Mouse (Mus musculus) CH12.LX (cell line): Measurements from ENCODE around the gene Vmn2r89. TPM values are rescaled to one million over a fixed set of nuclear protein-coding genes. Genes with fewer than 3 reads are reported as not detected.
"Not testable (repeated sequence)": the region's sequence is repeated elsewhere in the genome, so short reads cannot be mapped to it uniquely, and the experiment has no call there.

Experiments used
- DNase-seq: peaks from one replicate; pipeline ENCODE4 v3.0.0-alpha.2; 2013; ENCODE audit errors: extremely low read depth
- H3K27ac ChIP-seq: 2 replicates; pipeline ENCODE4 v1.5.1; 2012; ENCODE audit warnings: low read depth, mild to moderate bottlenecking, control low read depth, moderate library complexity; ENCODE audit not compliant: insufficient read depth
- H3K27me3 ChIP-seq: replicated peaks from 2 replicates; pipeline ENCODE3; 2012; ENCODE audit warnings: inconsistent platforms
- H3K36me3 ChIP-seq, 2 experiments: replicated peaks in 1 of 2; 2 replicates each; pipeline versions ENCODE3 to v1.6.1; 2012; ENCODE audit warnings: inconsistent platforms in 1 of 2, low read length in 1 of 2, mild to moderate bottlenecking in 1 of 2, mixed read lengths in 1 of 2, moderate library complexity in 1 of 2; ENCODE audit not compliant: control insufficient read depth in 1 of 2, insufficient read depth in 1 of 2
- H3K4me1 ChIP-seq, 2 experiments: 2 replicates each; pipeline ENCODE4 v1.6.1; 2012; ENCODE audit warnings: inconsistent platforms in 1 of 2, moderate library complexity in 1 of 2; ENCODE audit not compliant: insufficient read depth in 2 of 2, control insufficient read depth in 1 of 2
- H3K4me2 ChIP-seq: 2 replicates; pipeline ENCODE4 v1.6.1; 2012; ENCODE audit warnings: low read depth, mild to moderate bottlenecking, control low read depth; ENCODE audit not compliant: poor library complexity, insufficient read depth, severe bottlenecking
- H3K4me3 ChIP-seq, 3 experiments: fragments of 150-350 bp in 1 of 3; sonication (generic) in 1 of 3; replicated peaks in 1 of 3; 2 replicates each; pipeline versions ENCODE3 to v1.5.1; 2011 to 2012; ENCODE audit warnings: low read depth in 2 of 3, low read length in 2 of 3, mild to moderate bottlenecking in 2 of 3, moderate library complexity in 2 of 3, control low read depth in 1 of 3, improper control_type of control experiment in 1 of 3, inconsistent platforms in 1 of 3, mixed read lengths in 1 of 3; ENCODE audit not compliant: poor library complexity in 1 of 3
- H3K79me2 ChIP-seq: replicated peaks from 2 replicates; pipeline ENCODE4 v1.6.1; 2012; ENCODE audit warnings: mild to moderate bottlenecking, moderate library complexity; ENCODE audit not compliant: control insufficient read depth, poor library complexity, insufficient read depth, severe bottlenecking; ENCODE audit errors: extremely low read depth
- H3K9ac ChIP-seq: 2 replicates; pipeline ENCODE4 v1.6.1; 2012; ENCODE audit warnings: low read depth, mild to moderate bottlenecking, control low read depth, moderate library complexity; ENCODE audit not compliant: insufficient read depth
- H3K9me3 ChIP-seq: replicated peaks from 2 replicates; pipeline ENCODE3; 2012; ENCODE audit warnings: low read length, inconsistent platforms, mixed read lengths
- BHLHE40 ChIP-seq: IDR thresholded peaks from 2 replicates; pipeline ENCODE4 v1.6.1; 2011; ENCODE audit warnings: mild to moderate bottlenecking, low read depth, low read length, improper control_type of control experiment
- CTCF ChIP-seq, 2 experiments: IDR thresholded peaks in 1 of 2; conservative IDR thresholded peaks in 1 of 2; 2 replicates each; pipeline ENCODE4 v1.5.1; 2011 to 2012; ENCODE audit warnings: low read depth in 2 of 2, low read length in 2 of 2, improper control_type of control experiment in 1 of 2, inconsistent platforms in 1 of 2, mild to moderate bottlenecking in 1 of 2, moderate library complexity in 1 of 2
- EP300 ChIP-seq: IDR thresholded peaks from 2 replicates; pipeline ENCODE4 v1.6.1; 2011; ENCODE audit warnings: low read length, improper control_type of control experiment
- ETS1 ChIP-seq: conservative IDR thresholded peaks from 2 replicates; pipeline ENCODE4 v1.6.1; 2012; ENCODE audit warnings: low read depth, mild to moderate bottlenecking, inconsistent platforms, low read length, improper control_type of control experiment, moderate library complexity
- GABPA ChIP-seq: IDR thresholded peaks from 2 replicates; pipeline ENCODE4 v1.6.1; 2012; ENCODE audit warnings: low read depth, low read length, improper control_type of control experiment, inconsistent platforms; ENCODE audit not compliant: insufficient replicate concordance
- IRF4 ChIP-seq: IDR thresholded peaks from 2 replicates; pipeline ENCODE4 v1.6.1; 2014; ENCODE audit warnings: low read depth, mild to moderate bottlenecking, inconsistent platforms, low read length, improper control_type of control experiment
- JUN ChIP-seq: IDR thresholded peaks from 2 replicates; pipeline ENCODE4 v1.6.1; 2011; ENCODE audit warnings: low read depth, mild to moderate bottlenecking, low read length, improper control_type of control experiment, moderate library complexity; ENCODE audit not compliant: insufficient read depth
- JUND ChIP-seq: conservative IDR thresholded peaks from 2 replicates; pipeline ENCODE4 v1.6.1; 2011; ENCODE audit warnings: low read depth, low read length, improper control_type of control experiment
- MAX ChIP-seq: IDR thresholded peaks from 2 replicates; pipeline ENCODE4 v1.6.1; 2011; ENCODE audit warnings: low read length, improper control_type of control experiment
- MAZ ChIP-seq: IDR thresholded peaks from 2 replicates; pipeline ENCODE4 v1.6.1; 2012; ENCODE audit warnings: low read depth, mild to moderate bottlenecking, inconsistent platforms, low read length, improper control_type of control experiment, moderate library complexity
- MEF2A ChIP-seq: IDR thresholded peaks from 2 replicates; pipeline ENCODE4 v1.6.1; 2014; ENCODE audit warnings: low read depth, mild to moderate bottlenecking, inconsistent platforms, low read length, improper control_type of control experiment, borderline replicate concordance
- MXI1 ChIP-seq: IDR thresholded peaks from 2 replicates; pipeline ENCODE4 v1.6.1; 2011; ENCODE audit warnings: mild to moderate bottlenecking, low read depth, low read length, improper control_type of control experiment
- MYC ChIP-seq: IDR thresholded peaks from 2 replicates; pipeline ENCODE4 v1.6.1; 2011; ENCODE audit warnings: low read depth, mild to moderate bottlenecking, improper control_type of control experiment, low read length
- NELFE ChIP-seq: IDR thresholded peaks from 2 replicates; pipeline ENCODE4 v1.6.1; 2011; ENCODE audit warnings: low read depth, low read length, improper control_type of control experiment
- POLR2A ChIP-seq: IDR thresholded peaks from 2 replicates; pipeline ENCODE4 v1.6.1; 2011; ENCODE audit warnings: low read depth, mild to moderate bottlenecking, improper control_type of control experiment, low read length
- POLR2AphosphoS2 ChIP-seq: IDR thresholded peaks from 2 replicates; pipeline ENCODE4 v1.6.1; 2011; ENCODE audit warnings: low read depth, low read length, improper control_type of control experiment
- SIN3A ChIP-seq: IDR thresholded peaks from 2 replicates; pipeline ENCODE4 v1.6.1; 2012; ENCODE audit warnings: low read length, improper control_type of control experiment, inconsistent platforms
- SMC3 ChIP-seq: IDR thresholded peaks from 2 replicates; pipeline ENCODE4 v1.6.1; 2011; ENCODE audit warnings: low read depth, low read length, improper control_type of control experiment
- TBP ChIP-seq: conservative IDR thresholded peaks from 2 replicates; pipeline ENCODE4 v1.6.1; 2011; ENCODE audit warnings: low read depth, low read length, improper control_type of control experiment
- TCF12 ChIP-seq: IDR thresholded peaks from 2 replicates; pipeline ENCODE4 v1.6.1; 2014; ENCODE audit warnings: low read depth, mild to moderate bottlenecking, inconsistent platforms, low read length, improper control_type of control experiment
- ZKSCAN1 ChIP-seq: IDR thresholded peaks from 2 replicates; pipeline ENCODE4 v1.6.1; 2012; ENCODE audit warnings: low read depth, inconsistent platforms, low read length, improper control_type of control experiment, borderline replicate concordance
- ZNF384 ChIP-seq: IDR thresholded peaks from 2 replicates; pipeline ENCODE4 v1.6.1; 2012; ENCODE audit warnings: low read depth, low read length, improper control_type of control experiment, inconsistent platforms
- dilution Hi-C: fragments of 300-500 bp; cut with MboI; formaldehyde crosslinking; loops from 2 replicates; pipeline ENCODE4 v1.14.3; 2020; ENCODE audit warnings: low sequenced_read_pairs; ENCODE audit not compliant: extremely low pct_unique_long_range_greater_than_20kb, extremely low pct_ligation_motif_present
- in situ Hi-C: fragments of 300-500 bp; cut with MboI; formaldehyde crosslinking; loops from 3 replicates; pipeline ENCODE4 v1.14.3; 2019; ENCODE audit warnings: low sequenced_read_pairs, low pct_ligation_motif_present, low pct_unique_long_range_greater_than_20kb, mixed read lengths
- polyA plus RNA-seq: library from polyadenylated mRNA; unstranded; fragments of >175 nt; gene quantifications from 2 replicates; pipeline ENCODE4 v1.2.1, GENCODE M21; 2012; ENCODE audit warnings: low read depth; ENCODE audit not compliant: insufficient read length
- total RNA-seq, 2 experiments: library from RNA; depleted of rRNA; stranded (reverse); fragments of 300-350 nt in 1 of 2; fragments of >200 nt in 1 of 2; gene quantifications; 2 replicates each; pipeline ENCODE4 v1.2.3; 2012 to 2014

Vmn2r89 gene
- total and polyA plus RNA-seq, 3 experiments, result 0.08 to 0.09 TPM; not detected in 1

GRCm38 (mm10) chr14:51482051-51482715 lies 30.5 kb downstream of the Vmn2r89 start:
- peak overlapping the region; percentile 63 to 93 (median 90) for H3K4me3 ChIP-seq
- TF ChIP-seq TCF12, result 0 out of 2 replicates have a peak, but pooled peaks have one; percentile 3
- no peak for TF ChIP-seq MYC
- no peak for TF ChIP-seq POLR2A
- TF ChIP-seq ZKSCAN1, result no peak
- no peak for TF ChIP-seq BHLHE40
- peak overlapping the region; percentile 92 for H3K9ac ChIP-seq
- peak overlapping the region; percentile 61; the same call in 1 of the 2 replicates for H3K27ac ChIP-seq
- H3K79me2 ChIP-seq, result peaks cover 26% of the 10 kb centered on the region; the same call in 1 of the 2 replicates
- peak; percentile 37 for DNase-seq
- H3K4me1 ChIP-seq, result peaks cover 0 to 2% of the 10 kb centered on the region in 2 experiments; a peak in 2 of 4 replicates
- H3K27me3 ChIP-seq, result no peaks in the 10 kb centered on the region
- H3K36me3 ChIP-seq, result peaks cover 0 to 3% of the 10 kb centered on the region in 2 experiments
- in situ Hi-C loops, result no loop called here
- H3K4me2 ChIP-seq, result peak overlapping the region; percentile 60; the same call in 1 of the 2 replicates
- dilution Hi-C loops, result no loop called here
- no peaks in the 10 kb centered on the region for H3K9me3 ChIP-seq

GRCm38 (mm10) chr14:51482971-51483381 lies 31.3 kb downstream of the Vmn2r89 start:
- H3K9me3 ChIP-seq, H3K36me3 ChIP-seq, H3K4me2 ChIP-seq, H3K4me1 ChIP-seq, in situ Hi-C loops, dilution Hi-C loops, H3K27me3 ChIP-seq: not testable (repeated sequence)
- Histone ChIP-seq H3K27ac (peak overlapping the region; percentile 90), H3K79me2 (peaks cover 25% of the 10 kb centered on the region; the same call in 1 of the 2 replicates), H3K4me3 (peak overlapping the region; percentile 51 to 90 (median 63)), H3K9ac (peak overlapping the region; percentile 92)
- TF ChIP-seq GABPA, result peak; percentile 43; the same call in 1 of the 2 replicates
- TF ChIP-seq BHLHE40, result peak; percentile 65
- TF ChIP-seq EP300, result peak; percentile 71
- TF ChIP-seq MAX, result peak; percentile 72
- TF ChIP-seq MXI1, result peak; percentile 88; the same call in 1 of the 2 replicates
- 0 out of 2 replicates have a peak, but pooled peaks have one; percentile 60 for TF ChIP-seq MAZ
- 0 out of 2 replicates have a peak, but pooled peaks have one; percentile 19 for TF ChIP-seq SMC3
- peak in 1 of 2 experiments; percentile 51; a peak in 2 of 4 replicates for TF ChIP-seq CTCF (conservative IDR thresholded peaks at IDR 0.05 in 1 of 2, IDR thresholded peaks at IDR 0.05 in 1 of 2; ENCODE audit: low read depth in 2 of 2, low read length in 2 of 2)
- TF ChIP-seq ETS1, result peak; percentile 75
- TF ChIP-seq NELFE, result peak; percentile 69; the same call in 1 of the 2 replicates
- TF ChIP-seq POLR2AphosphoS2, result peak; percentile 44; the same call in 1 of the 2 replicates
- TF ChIP-seq JUN, result peak; percentile 50; the same call in 1 of the 2 replicates
- TF ChIP-seq TCF12, result peak; percentile 71
- peak; percentile 52; the same call in 1 of the 2 replicates for TF ChIP-seq MEF2A
- peak; percentile 63 for TF ChIP-seq JUND
- TF ChIP-seq IRF4, result peak; percentile 88
- 0 out of 2 replicates have a peak, but pooled peaks have one; percentile 72 for TF ChIP-seq SIN3A
- peak; percentile 74 for TF ChIP-seq POLR2A
- peak; percentile 71; the same call in 1 of the 2 replicates for TF ChIP-seq TBP
- TF ChIP-seq ZNF384, result 0 out of 2 replicates have a peak, but pooled peaks have one; percentile 38
- TF ChIP-seq MYC, result peak; percentile 57; the same call in 1 of the 2 replicates
- DNase-seq, result peak; percentile 91
